Mouse (Mus musculus): ENCODE results near the gene Dapp1.

Dapp1 gene

GRCm38 (mm10) chr3:137981382-137981750 is at the start of gene Dapp1:
TSS of gene Dapp1 (minus strand) at chr3:137981545.
- DNase-seq (ENCODE audit: low spot score in 2 of 2) = peak; percentile 56 to 60

- DNase-seq (ENCODE audit: low spot score in 2 of 2) = no peak
Observed at GRCm38 (mm10) chr3:138030563-138030962, 49.2 kb upstream of the Dapp1 start.

GRCm38 (mm10) chr3:138029351-138029750 is 48.0 kb upstream of the Dapp1 start:
- no peak for DNase-seq (ENCODE audit: low spot score in 2 of 2)

- no peak for DNase-seq (ENCODE audit: low spot score in 2 of 2)
Observed at GRCm38 (mm10) chr3:138027575-138028362, 46.4 kb upstream of the Dapp1 start.

GRCm38 (mm10) chr3:138026286-138026685 is 44.9 kb upstream of the Dapp1 start:
- DNase-seq (ENCODE audit: low spot score in 2 of 2) = peak; percentile 44 to 62

GRCm38 (mm10) chr3:138022651-138023050 is 41.3 kb upstream of the Dapp1 start:
- DNase-seq (ENCODE audit: low spot score in 2 of 2) = no peak

- DNase-seq (ENCODE audit: low spot score in 2 of 2) = no peak
Observed at GRCm38 (mm10) chr3:138022003-138022402, 40.7 kb upstream of the Dapp1 start.

GRCm38 (mm10) chr3:138016810-138017209 is 35.5 kb upstream of the Dapp1 start:
- no peak for DNase-seq (ENCODE audit: low spot score in 2 of 2)

GRCm38 (mm10) chr3:138014725-138015124 is 33.4 kb upstream of the Dapp1 start:
- DNase-seq (ENCODE audit: low spot score in 2 of 2) = no peak

- no peak for DNase-seq (ENCODE audit: low spot score in 2 of 2)
Observed at GRCm38 (mm10) chr3:138012351-138012750, 31.0 kb upstream of the Dapp1 start.

GRCm38 (mm10) chr3:138008152-138008551 is 26.8 kb upstream of the Dapp1 start:
- no peak for DNase-seq (ENCODE audit: low spot score in 2 of 2)

GRCm38 (mm10) chr3:138006896-138007295 is 25.6 kb upstream of the Dapp1 start:
- DNase-seq (ENCODE audit: low spot score in 2 of 2) = no peak

GRCm38 (mm10) chr3:138003264-138003663 is 21.9 kb upstream of the Dapp1 start:
- no peak for DNase-seq (ENCODE audit: low spot score in 2 of 2)

GRCm38 (mm10) chr3:138002545-138002944 is 21.2 kb upstream of the Dapp1 start:
- DNase-seq (ENCODE audit: low spot score in 2 of 2) = no peak

GRCm38 (mm10) chr3:138001865-138002264 is 20.5 kb upstream of the Dapp1 start:
- DNase-seq (ENCODE audit: low spot score in 2 of 2) = no peak

GRCm38 (mm10) chr3:138000724-138001069 is 19.4 kb upstream of the Dapp1 start:
- peak; percentile 43 to 61 for DNase-seq (ENCODE audit: low spot score in 2 of 2)

- no peak for DNase-seq (ENCODE audit: low spot score in 2 of 2)
Observed at GRCm38 (mm10) chr3:138000062-138000723, 18.8 kb upstream of the Dapp1 start.

GRCm38 (mm10) chr3:137999224-137999790 is 18.0 kb upstream of the Dapp1 start:
- DNase-seq (ENCODE audit: low spot score in 2 of 2) = no peak

GRCm38 (mm10) chr3:137998491-137999223 is 17.3 kb upstream of the Dapp1 start:
- no peak for DNase-seq (ENCODE audit: low spot score in 2 of 2)

- no peak for DNase-seq (ENCODE audit: low spot score in 2 of 2)
Observed at GRCm38 (mm10) chr3:137995486-137995885, 14.1 kb upstream of the Dapp1 start.

GRCm38 (mm10) chr3:137994196-137994595 is 12.9 kb upstream of the Dapp1 start:
- no peak for DNase-seq (ENCODE audit: low spot score in 2 of 2)

GRCm38 (mm10) chr3:137992366-137992765 is 11.0 kb upstream of the Dapp1 start:
- DNase-seq (ENCODE audit: low spot score in 2 of 2) = no peak

All from right cerebral cortex, postnatal 10 days (tissue).